Mouse (Mus musculus) spleen, postnatal 4 days (tissue): ENCODE measurements around the gene Gm12394.
"Not testable (repeated sequence)": the region's sequence is repeated elsewhere in the genome, so short reads cannot be mapped to it uniquely, and the experiment has no call there.

Source experiments
- DNase-seq, 2 experiments: peaks; one replicate each; pipeline ENCODE4 v3.0.0; 2022; ENCODE audit warnings: low spot score in 2 of 2

The Gm12394 gene

DNA sequence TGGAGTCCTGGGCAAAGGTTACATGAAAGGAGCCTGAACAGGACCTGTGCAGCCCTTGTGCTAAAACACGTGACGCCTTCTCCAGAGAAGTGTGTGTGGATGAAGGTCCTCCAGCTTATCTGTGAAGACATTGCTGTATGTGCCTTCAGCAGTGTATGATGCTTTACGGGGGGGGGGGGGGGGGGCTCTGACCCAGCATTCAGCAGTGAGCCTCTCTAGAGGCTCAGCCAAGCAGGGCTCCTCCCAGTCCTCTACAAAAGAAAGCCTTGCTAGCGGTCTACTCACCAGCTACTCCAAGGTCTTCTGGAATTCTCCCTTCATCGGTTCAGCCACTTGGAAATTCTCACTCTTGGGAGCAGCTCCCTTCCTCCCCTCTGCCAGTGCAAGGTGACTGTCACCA lies 6.9 kb upstream of the Gm12394 start:
- DNase-seq = not testable (repeated sequence)

- peak; percentile 74 to 79 for DNase-seq
Observed at GRCm38 (mm10) chr4:42860483-42860882, 3.9 kb upstream of the Gm12394 start.

- not testable (repeated sequence) for DNase-seq
Observed at GRCm38 (mm10) chr4:42853788-42854187, 2.8 kb downstream of the Gm12394 start, which contains the start of gene Fam205a1. TSS of gene Fam205a1 (minus strand) at chr4:42853888.

- DNase-seq = not testable (repeated sequence)
Observed at GRCm38 (mm10) chr4:42773893-42774292, 82.7 kb downstream of the Gm12394 start, which contains the start of gene Ccl21a. TSS of gene Ccl21a (minus strand) at chr4:42773993.

- not testable (repeated sequence) for DNase-seq
Observed at GRCm38 (mm10) chr4:42756477-42756876, 100.1 kb downstream of the Gm12394 start, which contains the start of gene Ccl19. TSS of gene Ccl19 (minus strand) at chr4:42756577.

- not testable (repeated sequence) for DNase-seq
Observed at GRCm38 (mm10) chr4:42735245-42735644, 121.3 kb downstream of the Gm12394 start, which contains the start of gene 4930578G10Rik. TSS of gene 4930578G10Rik (plus strand) at chr4:42735545.
